ENCODE assay signal across 8 mouse cellular contexts in the genomic region with DNA sequence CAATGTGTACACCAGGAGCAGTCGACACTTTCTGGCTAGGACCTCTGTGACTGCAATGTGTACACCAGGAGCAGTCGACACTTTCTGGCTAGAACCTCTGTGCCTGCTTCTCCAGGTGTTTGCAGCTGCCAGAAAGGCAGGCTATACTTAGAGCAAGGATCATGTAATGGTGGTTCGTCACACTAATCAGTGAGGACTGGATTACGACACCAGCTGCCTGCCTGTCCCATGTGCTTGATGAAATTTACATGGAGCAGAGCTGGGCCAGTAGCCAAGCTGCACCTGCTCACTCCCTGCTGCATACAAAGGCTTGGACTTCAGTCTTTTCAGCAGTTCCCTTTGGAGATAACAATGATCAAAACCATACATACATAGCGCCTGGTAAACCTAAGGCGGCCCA. TPM values are rescaled to one million over a fixed set of nuclear protein-coding genes. Genes with fewer than 3 reads are reported as not detected.
DNase-seq lines count a peak whose midpoint lies in the region; ATAC-seq and TF ChIP-seq lines count a peak whose summit lies in the region.

No protein-coding gene starts in this region.

- DNase-seq in testis, postnatal 14 days (ENCODE audit: low spot score): no peak
- peak; percentile 44 for DNase-seq in hindbrain, embryonic 11.5 days (ENCODE audit: low spot score)
- no peak for DNase-seq in frontal cortex, postnatal 25 days (ENCODE audit: low spot score in 2 of 2)
- DNase-seq in thymus, postnatal 14 days: no peak

- H3K27me3 ChIP-seq in testis, adult 2 months (ENCODE audit: control insufficient read depth, insufficient read depth, low read length): no peaks in the 10 kb centered on the region
- H3K27me3 ChIP-seq in forebrain, embryonic 13.5 days: no peaks in the 10 kb centered on the region
- no peaks in the 10 kb centered on the region for H3K27me3 ChIP-seq in hindbrain, embryonic 11.5 days (ENCODE audit: control insufficient read depth, insufficient read depth, low read length)
- H3K27me3 ChIP-seq in limb, embryonic 12.5 days: no peaks in the 10 kb centered on the region
- H3K27me3 ChIP-seq in midbrain, embryonic 12.5 days: no peaks in the 10 kb centered on the region

- peak overlapping the region; percentile 33; the same call in 1 of the 2 replicates for H3K27ac ChIP-seq in testis, adult 2 months (ENCODE audit: control insufficient read depth, insufficient read depth, low read depth, low read length)
- H3K27ac ChIP-seq in forebrain, embryonic 13.5 days: peak overlapping the region; percentile 95
- H3K27ac ChIP-seq in hindbrain, embryonic 11.5 days (ENCODE audit: low read depth, low read length): peak overlapping the region; percentile 93
- H3K27ac ChIP-seq in limb, embryonic 12.5 days: peak overlapping the region; percentile 97
- H3K27ac ChIP-seq in midbrain, embryonic 12.5 days (replicated peaks): peak overlapping the region; percentile 94

- no peak for TF ChIP-seq CTCF in testis, adult 2 months (IDR thresholded peaks at IDR 0.05; ENCODE audit: control insufficient read depth, insufficient read depth, insufficient replicate concordance, low read depth, low read length)

- H3K9ac ChIP-seq in forebrain, embryonic 13.5 days: peak overlapping the region; percentile 53; the same call in 1 of the 2 replicates
- H3K9ac ChIP-seq in hindbrain, embryonic 11.5 days (ENCODE audit: low read depth, low read length): peak overlapping the region; percentile 54; the same call in 1 of the 2 replicates
- no peak overlapping the region for H3K9ac ChIP-seq in limb, embryonic 12.5 days (replicated peaks)
- H3K9ac ChIP-seq in midbrain, embryonic 12.5 days (replicated peaks): peak overlapping the region; percentile 50

- no peak for TF ChIP-seq POLR2A in testis, adult 2 months (IDR thresholded peaks at IDR 0.05; ENCODE audit: control insufficient read depth, low read depth, low read length)

- no peaks in the 10 kb centered on the region; the same call in 1 of the 2 replicates for H3K9me3 ChIP-seq in forebrain, embryonic 13.5 days (replicated peaks)
- no peaks in the 10 kb centered on the region for H3K9me3 ChIP-seq in hindbrain, embryonic 11.5 days (ENCODE audit: control insufficient read depth, low read length)
- no peaks in the 10 kb centered on the region for H3K9me3 ChIP-seq in limb, embryonic 12.5 days
- H3K9me3 ChIP-seq in midbrain, embryonic 12.5 days: no peaks in the 10 kb centered on the region

- peak; percentile 90 for ATAC-seq in forebrain, embryonic 13.5 days
- ATAC-seq in hindbrain, embryonic 11.5 days (ENCODE audit: low FRiP score): peak; percentile 84
- peak; percentile 66; the same call in 1 of the 2 replicates for ATAC-seq in limb, embryonic 12.5 days (ENCODE audit: insufficient number of reproducible peaks, insufficient read depth, low FRiP score, low TSS enrichment, low read depth)
- ATAC-seq in midbrain, embryonic 12.5 days (ENCODE audit: low FRiP score, low read depth): peak; percentile 92

- 26% methylated on average over 6 of the region's 6 CpGs for WGBS in forebrain, embryonic 13.5 days
- 69% methylated on average over 6 of the region's 6 CpGs for whole genome bisulfite sequencing in hindbrain, embryonic 11.5 days
- WGBS in limb, embryonic 12.5 days: 37% methylated on average over 6 of the region's 6 CpGs
- WGBS in midbrain, embryonic 12.5 days: 43% methylated on average over 6 of the region's 6 CpGs

- H3K36me3 ChIP-seq in testis, adult 2 months (ENCODE audit: control insufficient read depth, insufficient read depth, low read length): no peaks in the 10 kb centered on the region
- H3K36me3 ChIP-seq in forebrain, embryonic 13.5 days (ENCODE audit: poor library complexity, severe bottlenecking): peaks cover 8% of the 10 kb centered on the region
- H3K36me3 ChIP-seq in hindbrain, embryonic 11.5 days (ENCODE audit: control insufficient read depth, insufficient read depth, low read length): no peaks in the 10 kb centered on the region
- H3K36me3 ChIP-seq in limb, embryonic 12.5 days: peaks cover 10% of the 10 kb centered on the region; the same call in 1 of the 2 replicates
- H3K36me3 ChIP-seq in midbrain, embryonic 12.5 days: peaks cover 5% of the 10 kb centered on the region; the same call in 1 of the 2 replicates

- H3K4me2 ChIP-seq in forebrain, embryonic 13.5 days: peak overlapping the region; percentile 43
- H3K4me2 ChIP-seq in hindbrain, embryonic 11.5 days (replicated peaks; ENCODE audit: low read depth, low read length): 0 out of 2 replicates have a peak overlapping the region, but pooled peaks have one; percentile 3
- peak overlapping the region; percentile 35 for H3K4me2 ChIP-seq in limb, embryonic 12.5 days
- peak overlapping the region; percentile 43 for H3K4me2 ChIP-seq in midbrain, embryonic 12.5 days (replicated peaks)

- peaks cover 3% of the 10 kb centered on the region; the same call in 1 of the 2 replicates for H3K4me1 ChIP-seq in testis, adult 2 months (ENCODE audit: control insufficient read depth, insufficient read depth, low read length)
- H3K4me1 ChIP-seq in forebrain, embryonic 13.5 days: peaks cover 41% of the 10 kb centered on the region
- peaks cover 6% of the 10 kb centered on the region for H3K4me1 ChIP-seq in hindbrain, embryonic 11.5 days (replicated peaks; ENCODE audit: control insufficient read depth, insufficient read depth, low read length)
- peaks cover 57% of the 10 kb centered on the region for H3K4me1 ChIP-seq in limb, embryonic 12.5 days (replicated peaks)
- H3K4me1 ChIP-seq in midbrain, embryonic 12.5 days: peaks cover 40% of the 10 kb centered on the region

- no peak overlapping the region for H3K4me3 ChIP-seq in testis, adult 2 months (ENCODE audit: control insufficient read depth, low read depth, low read length)
- 0 out of 2 replicates have a peak overlapping the region, but pooled peaks have one; percentile 2 for H3K4me3 ChIP-seq in forebrain, embryonic 13.5 days
- H3K4me3 ChIP-seq in hindbrain, embryonic 11.5 days (ENCODE audit: low read depth, low read length): no peak overlapping the region
- no peak overlapping the region for H3K4me3 ChIP-seq in limb, embryonic 12.5 days (replicated peaks)
- H3K4me3 ChIP-seq in midbrain, embryonic 12.5 days: 0 out of 2 replicates have a peak overlapping the region, but pooled peaks have one; percentile 12

RNA-seq across cellular contexts. Expression of gene D17Wsu92e, which starts 23.7 kb away (rescaled TPM):
- polyA plus RNA-seq in testis, adult 2 months (2012; rRNA removed): 109 and 111 TPM in 2 replicates
- polyA plus RNA-seq in forebrain, embryonic 13.5 days (2015; fragmentation: Nextera tagmentation; extraction: Ambion mirVana): 9.1 and 11.3 TPM in 2 replicates
- polyA plus RNA-seq in hindbrain, embryonic 11.5 days (2014; fragmentation: Nextera tagmentation; extraction: Ambion mirVana): 10.4 and 10.9 TPM in 2 replicates
- polyA plus RNA-seq in limb, embryonic 12.5 days (2016; fragmentation: Nextera tagmentation; extraction: Ambion mirVana): 18.2 and 18.6 TPM in 2 replicates
- polyA plus RNA-seq in midbrain, embryonic 12.5 days (2016; fragmentation: Nextera tagmentation; extraction: Ambion mirVana): 12.4 and 12.9 TPM in 2 replicates

RNA-seq across cellular contexts. Expression of gene Snrpc, which starts 41.2 kb away (rescaled TPM):
- polyA plus RNA-seq in testis, adult 2 months (2012; rRNA removed): 173 and 198 TPM in 2 replicates
- polyA plus RNA-seq in forebrain, embryonic 13.5 days (2015; fragmentation: Nextera tagmentation; extraction: Ambion mirVana): 381 and 396 TPM in 2 replicates
- polyA plus RNA-seq in hindbrain, embryonic 11.5 days (2014; fragmentation: Nextera tagmentation; extraction: Ambion mirVana): 344 and 359 TPM in 2 replicates
- polyA plus RNA-seq in limb, embryonic 12.5 days (2016; fragmentation: Nextera tagmentation; extraction: Ambion mirVana): 364 and 379 TPM in 2 replicates
- 350 and 358 TPM in 2 replicates for polyA plus RNA-seq in midbrain, embryonic 12.5 days (2016; fragmentation: Nextera tagmentation; extraction: Ambion mirVana)

RNA-seq across cellular contexts. Expression of gene Uhrf1bp1, which starts 59.5 kb away (rescaled TPM):
- 16.7 and 17.0 TPM in 2 replicates for polyA plus RNA-seq in testis, adult 2 months (2012; rRNA removed)
- 4.7 and 5.5 TPM in 2 replicates for polyA plus RNA-seq in forebrain, embryonic 13.5 days (2015; fragmentation: Nextera tagmentation; extraction: Ambion mirVana)
- polyA plus RNA-seq in hindbrain, embryonic 11.5 days (2014; fragmentation: Nextera tagmentation; extraction: Ambion mirVana): 4.9 TPM in 2 replicates
- 9.3 and 10.3 TPM in 2 replicates for polyA plus RNA-seq in limb, embryonic 12.5 days (2016; fragmentation: Nextera tagmentation; extraction: Ambion mirVana)
- 8.3 and 9.2 TPM in 2 replicates for polyA plus RNA-seq in midbrain, embryonic 12.5 days (2016; fragmentation: Nextera tagmentation; extraction: Ambion mirVana)

Comparison
In these comparisons a context has a peak if more than half of its experiments do, and no peak if none do; other contexts are left out.
1. H3K27ac ChIP-seq: peak in every context shown above with its lines; median percentile 97 in limb, embryonic 12.5 days; 95 in forebrain, embryonic 13.5 days; 94 in midbrain, embryonic 12.5 days; 93 in hindbrain, embryonic 11.5 days; 33 in testis, adult 2 months.
2. H3K4me3 ChIP-seq: peak in forebrain, embryonic 13.5 days (single experiment) and midbrain, embryonic 12.5 days (single experiment); none in testis, adult 2 months (single experiment), hindbrain, embryonic 11.5 days (single experiment) and limb, embryonic 12.5 days (single experiment).
3. Peak in every context shown above with its lines, with median percentiles within 50 percentile points of each other: ATAC-seq and H3K4me2 ChIP-seq.